Mouse (Mus musculus): ENCODE data around the gene 2410004B18Rik.
A peak's percentile ranks its signal among the peaks of the same experiment; 100 is the strongest.
"Not testable (repeated sequence)": the region's sequence is repeated elsewhere in the genome, so short reads cannot be mapped to it uniquely, and the experiment has no call there.

Gene 2410004B18Rik

DNA sequence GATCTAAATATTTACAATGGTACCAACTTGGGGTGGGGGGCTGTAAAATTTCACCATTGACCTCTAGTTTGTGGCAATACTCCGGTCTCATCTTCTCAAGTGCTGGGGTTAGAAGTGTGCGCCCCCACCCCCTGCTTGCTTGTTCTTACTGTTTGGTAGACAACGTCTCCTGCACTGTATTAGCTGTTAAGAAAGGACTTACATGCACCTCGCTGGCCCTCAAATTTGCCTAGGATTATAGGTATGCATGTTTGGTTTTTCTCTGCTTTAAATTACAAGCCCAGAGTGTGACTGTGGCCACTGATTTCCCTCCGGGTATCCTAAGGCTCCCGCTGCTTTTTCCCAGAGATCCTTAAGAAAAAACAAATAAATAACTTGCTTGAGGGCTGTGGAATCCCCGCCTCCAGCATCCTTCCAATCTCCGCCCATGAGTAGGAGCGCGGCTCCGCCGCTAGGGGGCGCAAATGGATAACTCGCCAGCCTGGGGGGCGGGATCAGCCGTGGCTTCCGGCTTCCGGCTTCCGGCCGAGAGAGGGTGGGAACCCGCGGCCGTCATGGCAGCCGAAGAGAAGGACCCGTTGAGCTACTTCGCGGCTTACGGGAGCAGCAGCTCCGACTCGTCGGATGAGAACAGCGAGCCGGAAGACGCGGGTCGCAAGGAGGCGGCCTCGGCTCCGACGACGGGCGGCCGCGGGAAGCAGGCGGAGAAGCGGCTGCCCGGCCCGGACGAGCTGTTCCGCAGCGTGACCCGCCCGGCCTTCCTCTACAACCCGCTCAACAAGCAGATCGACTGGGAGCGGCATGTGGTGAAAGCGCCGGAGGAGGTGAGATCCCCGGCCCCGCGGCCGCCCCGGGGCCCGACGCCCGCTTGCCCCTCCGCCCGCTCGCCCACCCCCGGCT, at the start of gene 2410004B18Rik:
Gene 2410004B18Rik, plus strand, starts transcription at position 510 of the 900 bp plus-strand sequence.
- DNase-seq (ENCODE audit: low read depth, low spot score) = peak; percentile 90

- peak; percentile 16 for DNase-seq (ENCODE audit: low read depth, low spot score)
Observed at GRCm38 (mm10) chr3:145890346-145891132, 47.3 kb upstream of the 2410004B18Rik start.

DNA sequence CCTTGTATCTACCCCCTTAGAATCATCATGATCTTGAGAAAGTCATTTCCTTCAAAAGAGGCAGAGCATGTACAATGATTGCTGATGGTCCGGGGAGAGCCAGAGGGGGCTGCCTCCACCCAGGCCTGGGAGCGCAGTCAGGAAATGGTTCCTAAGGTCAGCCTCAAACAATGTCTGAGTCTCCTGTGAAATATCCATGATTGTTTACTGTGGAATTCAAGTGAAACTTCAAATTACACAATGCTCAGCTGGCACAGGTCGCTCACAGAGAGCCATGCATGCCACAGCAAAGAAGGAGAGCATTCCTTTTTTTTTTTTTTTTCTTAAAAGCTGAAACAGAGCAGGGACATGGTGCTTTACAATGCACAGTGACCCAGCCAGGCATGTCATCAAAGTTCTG, 45.4 kb upstream of the 2410004B18Rik start:
- DNase-seq (ENCODE audit: low read depth, low spot score) = no peak

GRCm38 (mm10) chr3:145894131-145894530, 43.7 kb upstream of the 2410004B18Rik start:
- no peak for DNase-seq (ENCODE audit: low read depth, low spot score)

DNA sequence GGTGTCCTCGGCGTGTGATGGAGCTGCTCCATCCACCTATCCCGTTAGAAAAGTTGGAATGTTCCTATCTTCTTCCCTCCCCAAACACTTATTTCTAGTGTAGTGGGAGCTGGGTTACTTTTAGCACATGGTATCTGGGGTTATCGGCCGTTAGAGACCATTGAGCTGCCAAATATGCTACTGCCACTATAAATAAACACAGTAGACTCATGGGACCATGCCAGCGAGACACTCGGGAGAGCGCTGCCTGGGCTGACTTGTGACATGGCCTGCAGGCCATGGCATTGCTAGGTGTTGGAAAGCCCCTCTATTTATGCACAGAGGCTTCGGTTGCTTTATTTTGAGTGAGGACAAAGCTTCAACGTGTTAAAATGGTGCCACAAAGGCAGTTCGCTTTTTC, 40.1 kb upstream of the 2410004B18Rik start:
- no peak for DNase-seq (ENCODE audit: low read depth, low spot score)

- DNase-seq (ENCODE audit: low read depth, low spot score) = no peak
Observed at GRCm38 (mm10) chr3:145899832-145900231, 38.0 kb upstream of the 2410004B18Rik start.

DNA sequence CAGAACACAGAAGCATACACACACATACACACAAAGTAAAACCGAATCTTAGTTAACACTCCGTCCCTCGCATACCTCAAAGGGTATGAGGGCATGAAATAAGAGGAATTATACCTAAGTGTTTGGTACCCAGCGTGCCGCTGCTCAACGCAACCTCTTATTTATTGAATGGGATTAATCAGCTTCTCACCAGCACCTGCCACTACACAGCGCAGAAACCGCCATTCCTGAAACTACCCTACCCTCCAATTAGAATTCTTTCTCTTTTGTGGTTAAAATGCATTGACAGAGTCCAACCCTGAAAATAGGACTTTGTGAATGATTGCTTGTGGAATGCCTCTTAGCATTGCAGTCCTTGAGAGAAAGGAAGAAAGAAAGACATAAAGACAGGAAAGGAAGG, 34.3 kb upstream of the 2410004B18Rik start:
- DNase-seq (ENCODE audit: low read depth, low spot score) = no peak

- peak; percentile 51 for DNase-seq (ENCODE audit: low read depth, low spot score)
Observed at GRCm38 (mm10) chr3:145904850-145905776, 32.7 kb upstream of the 2410004B18Rik start.

DNA sequence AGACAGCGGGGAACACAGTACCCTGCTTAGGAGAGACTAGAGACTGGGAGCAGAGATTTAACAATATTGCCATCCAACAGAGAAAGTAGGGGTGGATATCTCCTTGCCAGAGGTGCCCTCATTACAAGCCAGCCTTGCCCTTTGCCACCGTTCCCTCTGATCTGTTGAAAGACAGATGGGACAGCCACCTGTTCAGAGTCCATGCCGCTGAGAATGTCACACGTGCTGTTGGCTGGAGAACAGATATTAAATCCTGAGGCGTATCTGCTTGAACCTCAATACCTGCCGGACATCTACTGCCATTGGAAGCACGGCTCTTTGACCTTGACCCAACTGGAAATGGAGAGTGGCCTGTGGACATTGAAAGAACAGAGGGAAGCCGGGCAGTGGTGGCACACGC, 31.2 kb upstream of the 2410004B18Rik start:
- DNase-seq (ENCODE audit: low read depth, low spot score) = no peak

GRCm38 (mm10) chr3:145912512-145912911, 25.3 kb upstream of the 2410004B18Rik start:
- no peak for DNase-seq (ENCODE audit: low read depth, low spot score)

DNA sequence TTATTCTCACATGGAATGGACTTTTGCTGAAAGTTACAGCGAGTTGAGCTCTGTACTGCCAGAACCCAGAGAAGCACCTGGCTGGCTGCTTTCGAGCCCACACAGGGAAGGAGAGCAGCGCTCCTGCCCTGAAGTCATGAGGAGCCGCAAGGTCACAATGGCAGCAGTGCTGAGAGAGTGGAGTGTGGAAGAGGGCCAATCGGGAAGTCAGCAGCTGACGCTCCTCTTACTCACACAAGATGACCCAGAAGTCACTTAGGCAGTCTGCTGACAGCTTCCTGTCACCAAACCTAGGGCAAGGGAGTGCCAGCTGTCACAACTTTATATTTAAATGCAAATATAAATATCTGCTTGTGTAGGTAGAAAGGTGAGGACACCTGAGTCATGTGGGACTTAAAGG, 24.6 kb upstream of the 2410004B18Rik start:
- no peak for DNase-seq (ENCODE audit: low read depth, low spot score)

- DNase-seq (ENCODE audit: low read depth, low spot score) = not testable (repeated sequence)
Observed at GRCm38 (mm10) chr3:145913942-145914341, 23.9 kb upstream of the 2410004B18Rik start.

GRCm38 (mm10) chr3:145916374-145916773, 21.4 kb upstream of the 2410004B18Rik start:
- no peak for DNase-seq (ENCODE audit: low read depth, low spot score)

- no peak for DNase-seq (ENCODE audit: low read depth, low spot score)
Observed at GRCm38 (mm10) chr3:145916826-145917225, 21.0 kb upstream of the 2410004B18Rik start.

- no peak for DNase-seq (ENCODE audit: low read depth, low spot score)
Observed at GRCm38 (mm10) chr3:145922019-145922854, 15.6 kb upstream of the 2410004B18Rik start, which contains the start of gene Bcl10. Bcl10 (plus strand) TSS chr3:145922804.

DNA sequence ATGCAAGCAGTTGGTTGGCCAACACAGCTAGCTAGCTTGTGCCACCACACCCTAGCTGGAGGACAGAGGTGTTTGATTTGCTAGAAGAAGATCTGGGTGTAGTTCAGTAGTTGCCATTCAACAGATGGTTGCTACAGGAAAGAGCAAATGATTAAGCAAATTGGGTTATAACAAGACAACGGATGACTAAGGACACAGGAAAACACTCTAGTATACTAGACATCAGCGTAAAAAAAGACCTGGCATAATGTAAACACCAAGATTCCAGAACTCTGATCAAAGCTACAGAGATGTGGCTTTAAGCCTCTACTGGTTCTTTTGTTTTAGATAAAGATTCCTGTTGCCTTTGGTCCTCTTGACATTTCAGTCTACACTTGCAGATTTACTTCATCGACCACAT, 14.8 kb upstream of the 2410004B18Rik start:
- no peak for DNase-seq (ENCODE audit: low read depth, low spot score)

- peak; percentile 100 for DNase-seq (ENCODE audit: low read depth, low spot score)
Observed at GRCm38 (mm10) chr3:145923874-145924577, 13.8 kb upstream of the 2410004B18Rik start.

DNA sequence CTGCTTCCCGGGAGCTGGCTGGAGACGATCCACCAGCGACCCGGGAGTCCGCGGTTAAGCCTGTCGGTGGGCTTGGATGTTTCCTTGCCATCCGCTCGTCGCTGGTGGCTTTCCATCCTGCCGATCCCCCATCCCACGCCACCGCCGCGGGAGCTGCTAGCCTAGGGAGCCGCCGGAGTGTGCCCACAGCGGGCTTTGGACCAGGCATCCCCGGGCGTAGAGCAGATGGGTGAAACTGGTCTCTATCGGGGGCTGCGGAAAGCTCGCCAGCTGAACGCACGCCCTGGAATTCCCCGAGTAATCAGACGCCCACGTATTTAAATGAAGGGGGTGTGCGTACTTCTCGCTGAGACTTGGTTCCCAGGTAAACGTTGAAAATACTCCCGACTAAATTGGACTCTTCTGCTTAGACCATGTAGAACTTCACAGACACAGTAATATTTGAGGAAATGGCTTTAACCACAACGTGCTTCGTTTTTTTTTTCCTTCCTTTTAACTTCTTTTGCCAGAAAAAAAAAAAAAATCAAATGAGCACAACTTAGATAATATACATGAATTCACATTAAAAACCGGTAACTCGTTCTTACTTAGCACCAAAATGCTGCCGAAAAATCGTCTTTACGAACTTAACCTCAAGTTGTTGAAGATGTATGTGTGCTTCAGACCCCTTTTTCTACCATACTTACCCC, 13.0 kb upstream of the 2410004B18Rik start:
- DNase-seq (ENCODE audit: low read depth, low spot score) = no peak

DNA sequence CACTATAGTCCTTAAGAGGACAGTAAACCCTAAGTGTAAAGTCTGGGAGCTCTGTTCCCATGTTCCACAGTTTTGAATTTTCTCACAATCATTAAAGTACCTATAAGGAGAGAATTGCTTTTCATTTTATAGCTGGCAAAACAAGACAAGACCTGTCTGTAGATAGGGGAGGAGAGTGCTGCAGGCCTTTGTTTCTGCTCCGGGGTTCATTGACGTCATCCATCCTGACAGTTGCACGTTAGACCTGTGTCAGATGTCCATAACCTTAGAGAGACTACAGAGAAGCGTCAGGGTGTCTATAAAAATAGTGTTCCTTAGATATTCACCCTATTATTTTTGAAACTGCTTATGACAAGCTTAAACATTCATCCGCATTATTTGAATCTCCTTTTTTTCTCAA, 12.3 kb upstream of the 2410004B18Rik start:
- DNase-seq (ENCODE audit: low read depth, low spot score) = no peak

Measured in embryo, embryonic 11.5 days (tissue).